Mouse (Mus musculus) cerebellum, postnatal 4 days (tissue): ENCODE data around the gene Mta2.
A peak's percentile ranks its signal among the peaks of the same experiment; 100 is the strongest.

Source experiments
- DNase-seq, 2 experiments: peaks; one replicate each; pipeline ENCODE4 v3.0.0; 2022; ENCODE audit warnings: low spot score in 2 of 2, mixed read lengths in 1 of 2

Gene Mta2

DNA sequence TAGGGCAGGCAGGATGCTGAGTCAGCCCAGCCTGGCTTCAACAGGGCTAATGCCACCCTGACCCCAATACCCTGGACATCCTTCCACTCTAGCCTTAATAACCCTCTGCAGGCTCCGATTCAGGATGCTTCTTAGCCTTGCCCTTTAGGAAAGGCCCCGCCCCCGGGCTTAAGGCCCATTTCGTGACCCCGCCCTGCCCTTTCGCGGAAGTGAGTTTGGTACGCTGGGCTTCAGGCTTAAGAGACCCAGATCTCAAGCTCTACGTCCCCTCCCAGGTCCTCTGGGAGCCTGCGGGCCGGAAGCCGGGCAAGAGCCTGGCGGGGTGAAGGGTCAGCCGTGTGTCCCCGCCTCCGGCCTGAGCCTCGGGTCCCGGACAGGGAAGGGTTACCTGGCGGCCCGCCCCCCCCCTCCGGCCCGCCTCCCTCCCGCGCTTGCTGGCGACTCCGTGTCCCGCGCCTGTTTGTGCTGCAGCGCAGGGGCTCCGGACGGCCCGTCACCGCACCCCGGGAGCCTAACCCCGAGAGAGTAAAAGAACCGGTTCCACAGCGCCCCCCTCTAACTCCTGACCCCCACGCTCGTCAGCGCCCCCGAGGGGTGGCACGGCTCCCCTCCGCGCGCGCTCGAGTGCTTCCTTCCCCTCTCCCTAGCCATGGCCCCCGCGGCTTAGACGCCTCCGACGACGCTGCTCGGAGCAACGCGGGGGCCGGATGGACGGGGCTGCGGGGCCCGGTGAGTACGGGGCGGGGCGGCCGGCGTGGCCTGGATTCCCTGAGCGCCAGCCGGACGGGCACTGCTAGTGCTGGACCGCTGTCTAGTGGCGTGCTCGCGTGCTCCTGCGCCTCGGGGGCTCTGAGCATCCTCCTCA lies 12.2 kb upstream of the Mta2 start, which contains the start of the genes Rom1 and Eml3:
Rom1 (minus strand) TSS at position 133 of the 865 bp plus-strand sequence.
Eml3 (plus strand) TSS at position 329 of the 865 bp plus-strand sequence.
- peak in 1 of 2 experiments; percentile 64 for DNase-seq

DNA sequence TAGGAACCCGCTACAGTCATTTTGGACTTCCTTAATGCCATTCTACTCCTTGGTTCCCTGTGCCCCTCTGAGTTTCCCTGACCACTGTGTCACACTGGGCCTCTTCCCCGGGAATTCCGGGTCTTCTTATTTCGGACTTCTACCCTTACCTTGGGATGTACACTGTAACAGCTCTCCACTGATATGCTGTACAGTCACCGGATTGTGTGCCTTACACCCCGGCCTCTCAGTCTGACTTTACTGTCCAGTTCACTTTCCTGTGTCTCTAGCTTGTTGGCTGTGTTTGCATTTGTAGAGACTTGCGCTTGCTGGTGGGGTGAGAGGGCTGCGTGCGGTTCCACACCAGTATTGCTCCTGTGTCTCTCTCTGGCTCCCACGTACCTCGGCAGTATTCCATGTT lies 11.6 kb upstream of the Mta2 start:
- DNase-seq, result no peak

DNA sequence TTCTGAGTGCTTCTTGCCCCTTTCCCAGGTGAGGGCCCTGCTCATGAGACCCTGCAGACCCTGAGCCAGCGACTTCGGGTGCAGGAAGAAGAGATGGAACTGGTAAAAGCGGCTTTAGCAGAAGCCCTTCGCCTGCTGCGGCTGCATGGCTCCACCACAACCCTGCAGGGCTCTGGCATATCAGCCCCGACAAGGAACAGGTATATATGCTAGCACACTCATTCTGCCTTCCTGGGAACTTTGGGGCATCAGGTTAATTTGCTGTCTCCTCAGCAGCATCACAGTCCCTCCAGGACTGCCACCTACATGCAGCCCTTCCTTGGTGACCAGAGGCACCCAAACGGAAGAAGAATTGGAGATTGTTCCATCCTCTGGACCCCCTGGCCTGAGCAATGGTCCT lies 10.9 kb upstream of the Mta2 start:
- DNase-seq, result no peak

DNA sequence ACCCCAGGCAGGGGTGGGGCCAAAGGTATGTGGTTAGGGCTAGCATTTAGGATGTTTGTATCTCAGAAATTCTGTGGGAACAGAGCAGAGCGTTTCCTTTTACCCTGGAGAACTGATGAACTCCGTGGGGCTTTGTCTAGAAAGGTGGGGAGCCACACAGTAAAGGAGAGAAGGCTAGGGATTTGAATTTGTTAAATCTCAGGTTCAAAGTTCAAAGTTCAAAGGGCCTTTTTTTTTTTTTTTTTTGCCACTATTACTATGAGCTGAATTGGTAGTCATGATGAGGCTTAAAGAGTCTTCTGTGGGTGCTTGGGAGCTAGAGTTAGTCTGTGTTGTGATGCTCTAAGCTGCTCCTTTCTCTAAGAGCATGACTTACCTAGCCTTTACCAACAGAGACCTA lies 4.9 kb upstream of the Mta2 start:
- DNase-seq, result no peak

DNA sequence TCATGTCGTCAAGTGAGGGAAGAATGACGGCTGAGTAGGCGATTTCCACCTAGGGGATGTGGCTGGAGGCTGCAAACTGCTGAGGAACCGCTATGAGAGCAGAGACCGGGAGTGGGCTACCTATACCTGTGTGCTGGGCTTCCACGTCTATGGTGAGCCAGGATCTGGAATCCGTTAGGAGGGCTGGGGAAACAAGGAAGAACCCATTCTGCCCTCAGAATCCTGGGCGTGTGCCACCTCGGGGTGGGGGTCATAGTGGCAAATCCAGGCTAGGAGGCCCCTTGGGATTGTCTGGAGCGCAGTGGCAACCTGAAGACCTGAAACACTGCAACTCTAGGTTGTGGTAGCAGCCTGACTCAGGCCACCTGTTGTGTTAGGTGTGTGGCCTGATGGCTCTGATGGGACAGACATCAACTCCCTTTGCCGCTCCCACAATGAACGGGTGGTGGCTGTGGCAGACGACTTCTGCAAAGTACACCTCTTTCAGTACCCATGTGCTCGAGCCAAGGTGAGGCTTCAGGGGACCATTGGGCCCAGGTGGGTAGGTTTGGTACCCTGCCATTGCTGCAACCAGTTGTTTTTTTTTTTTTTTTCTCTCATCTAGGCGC lies 1.0 kb upstream of the Mta2 start:
- no peak for DNase-seq

DNA sequence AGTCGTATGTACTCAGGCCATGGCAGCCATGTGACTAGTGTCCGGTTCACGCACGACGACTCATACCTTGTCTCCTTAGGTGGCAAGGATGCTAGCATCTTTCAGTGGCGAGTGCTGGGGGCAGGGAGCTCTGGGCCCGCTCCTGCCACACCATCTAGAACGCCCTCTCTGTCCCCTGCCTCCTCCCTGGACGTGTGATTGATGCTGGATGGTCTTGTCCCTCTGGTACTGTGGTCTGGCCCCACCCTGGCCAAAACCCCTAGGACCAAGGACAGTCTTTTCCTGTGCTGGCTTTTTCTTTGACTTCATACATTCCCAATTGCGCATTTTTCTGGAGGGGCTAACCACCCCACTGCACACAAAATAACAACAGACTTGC lies 550 bp upstream of the Mta2 start:
- DNase-seq, result no peak

DNA sequence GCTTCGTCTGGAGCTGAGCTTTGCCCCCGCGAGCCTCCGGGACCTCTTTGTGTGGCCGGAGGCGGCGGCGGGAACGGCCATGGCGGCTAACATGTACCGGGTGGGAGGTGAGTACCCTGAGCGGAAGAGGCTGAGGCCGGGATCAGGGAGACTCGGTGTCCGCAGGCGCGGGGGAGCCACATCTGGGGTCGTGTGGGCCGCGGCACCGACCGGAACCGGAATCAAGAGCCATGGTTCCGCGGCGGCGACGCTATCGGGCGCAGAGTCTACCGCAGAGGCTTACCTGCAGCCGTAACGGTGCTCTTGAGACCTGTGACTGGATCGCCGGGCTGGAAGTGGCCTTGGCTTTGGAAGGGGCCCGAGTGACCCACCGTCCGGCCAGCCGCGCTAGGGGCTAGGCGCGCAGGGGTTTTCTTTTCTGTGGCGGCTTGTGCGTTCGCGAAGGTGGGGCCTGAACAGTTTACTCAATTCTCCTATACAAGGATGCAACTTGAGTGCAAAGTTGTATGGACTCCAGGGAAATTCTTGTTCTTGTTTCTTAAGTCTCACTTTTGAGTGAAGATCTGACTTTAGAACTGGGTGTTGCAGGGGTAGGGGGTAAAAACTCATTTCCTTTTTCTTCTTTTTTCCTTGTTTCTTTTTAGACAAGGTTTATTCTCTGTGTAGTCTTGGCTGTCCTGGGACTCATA lies 745 bp downstream of the Mta2 start:
- DNase-seq, result peak in 1 of 2 experiments; percentile 42

DNA sequence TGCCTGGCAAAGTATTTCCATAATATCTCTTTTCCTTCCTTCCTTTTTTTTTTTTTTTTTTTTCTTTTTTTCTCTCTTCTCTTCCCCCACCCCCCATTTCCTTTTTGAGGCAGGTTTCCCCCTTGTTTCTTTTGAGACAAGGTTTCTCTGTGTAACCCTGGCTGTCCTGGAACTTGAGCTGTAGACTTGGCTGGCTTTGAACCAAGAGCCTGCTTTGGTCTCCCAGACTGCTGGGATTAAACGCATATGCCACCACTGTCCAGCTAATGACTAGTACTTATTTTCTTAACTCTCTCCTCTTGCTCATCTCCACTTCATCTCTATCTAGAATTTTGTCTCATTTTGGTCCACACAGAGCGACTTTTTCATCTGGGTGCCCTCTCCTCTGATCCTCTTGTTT lies 1.4 kb downstream of the Mta2 start:
- DNase-seq, result no peak

DNA sequence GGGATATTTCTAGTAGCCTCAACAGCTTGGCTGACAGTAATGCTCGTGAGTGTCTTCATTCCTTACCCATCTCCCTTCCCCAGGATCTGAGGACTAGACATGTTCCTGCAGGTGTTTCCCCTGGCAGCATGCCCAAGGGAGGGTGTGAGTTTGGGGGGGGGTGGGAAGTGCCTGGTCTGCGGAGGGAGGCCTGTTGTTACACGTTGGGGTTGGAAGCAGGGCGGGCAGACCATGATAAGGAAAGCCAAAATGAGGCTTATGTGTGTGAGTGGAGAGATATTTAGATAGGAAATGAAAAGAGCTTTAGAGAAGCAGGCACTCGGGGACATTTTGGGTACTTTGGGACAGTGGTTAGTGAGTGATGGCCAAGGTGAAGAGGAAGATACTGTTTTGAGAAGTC lies 2.4 kb downstream of the Mta2 start:
- DNase-seq, result no peak

DNA sequence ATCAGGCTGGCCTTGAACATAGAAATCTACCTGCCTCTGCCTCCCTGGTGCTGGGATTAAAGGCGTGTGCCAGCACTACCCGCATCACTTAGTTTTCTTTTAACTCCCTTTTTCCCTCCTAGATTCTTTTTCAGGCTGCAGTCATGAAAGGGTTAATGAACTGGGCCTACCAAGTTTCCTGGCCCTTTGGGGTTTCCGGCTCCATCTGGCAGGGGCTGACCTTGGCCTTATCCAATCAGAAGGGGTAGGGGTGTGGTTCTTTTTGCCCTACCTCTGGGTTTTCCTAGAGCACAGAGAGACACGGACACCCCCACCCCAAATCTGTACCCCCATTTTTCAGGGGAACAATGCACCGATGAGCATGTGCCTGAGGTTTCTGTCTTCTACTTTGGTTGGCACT lies 3.1 kb downstream of the Mta2 start:
- DNase-seq, result peak in 1 of 2 experiments; percentile 72

DNA sequence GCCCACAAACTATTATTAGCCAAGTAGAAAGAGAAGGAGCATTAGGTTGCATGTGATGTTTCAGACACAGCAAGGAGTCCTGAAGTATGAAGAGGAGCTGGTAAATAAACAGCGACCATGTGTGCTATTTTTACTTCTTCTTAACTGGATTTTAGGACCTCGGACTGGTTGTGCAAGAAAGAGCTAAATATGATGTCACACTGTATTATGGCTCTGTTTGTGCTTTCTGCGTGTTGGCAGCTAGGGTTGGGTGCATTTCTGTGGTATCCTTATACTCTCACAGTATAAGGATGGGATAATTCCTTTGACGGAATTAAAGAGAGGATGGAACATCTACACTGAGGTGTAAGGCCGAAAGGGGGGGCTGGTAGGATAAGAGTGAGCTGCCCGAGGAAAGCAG lies 3.6 kb downstream of the Mta2 start:
- DNase-seq, result no peak

DNA sequence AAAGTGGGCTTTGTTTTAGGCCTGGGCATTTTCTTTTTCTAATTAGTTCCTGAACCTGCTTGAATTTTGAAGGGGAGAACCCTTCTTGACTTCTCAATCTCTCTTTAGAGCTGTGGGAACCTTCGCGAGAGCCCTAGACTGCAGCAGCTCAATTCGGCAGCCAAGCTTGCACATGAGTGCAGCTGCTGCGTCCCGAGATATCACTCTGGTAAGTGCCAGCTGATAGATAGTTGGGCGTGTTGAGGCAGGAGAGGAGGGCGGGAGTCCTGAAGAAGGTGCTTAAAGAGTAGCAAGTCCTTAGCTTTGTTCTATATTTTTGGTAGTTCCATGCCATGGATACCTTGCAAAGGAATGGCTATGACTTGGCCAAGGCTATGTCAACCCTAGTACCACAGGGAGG lies 5.3 kb downstream of the Mta2 start:
- no peak for DNase-seq

DNA sequence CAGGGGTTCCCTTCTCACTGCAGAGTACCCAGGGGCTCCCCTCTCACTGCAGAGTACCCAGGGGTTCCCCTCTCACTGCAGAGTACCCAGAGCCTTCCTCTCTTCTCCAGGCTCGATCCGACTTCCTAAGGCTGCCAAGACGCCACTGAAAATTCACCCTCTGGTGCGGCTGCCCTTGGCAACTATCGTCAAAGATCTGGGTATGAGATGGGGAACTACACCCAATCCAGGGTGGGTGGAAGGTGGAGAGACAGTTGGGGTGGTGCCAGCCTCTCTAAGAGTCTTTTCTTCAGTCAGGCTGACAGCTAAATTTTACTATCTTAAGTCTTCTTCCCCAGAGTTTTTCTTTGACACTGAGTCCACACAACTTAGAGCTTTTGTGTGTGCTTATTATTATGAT lies 8.5 kb downstream of the Mta2 start:
- no peak for DNase-seq

DNA sequence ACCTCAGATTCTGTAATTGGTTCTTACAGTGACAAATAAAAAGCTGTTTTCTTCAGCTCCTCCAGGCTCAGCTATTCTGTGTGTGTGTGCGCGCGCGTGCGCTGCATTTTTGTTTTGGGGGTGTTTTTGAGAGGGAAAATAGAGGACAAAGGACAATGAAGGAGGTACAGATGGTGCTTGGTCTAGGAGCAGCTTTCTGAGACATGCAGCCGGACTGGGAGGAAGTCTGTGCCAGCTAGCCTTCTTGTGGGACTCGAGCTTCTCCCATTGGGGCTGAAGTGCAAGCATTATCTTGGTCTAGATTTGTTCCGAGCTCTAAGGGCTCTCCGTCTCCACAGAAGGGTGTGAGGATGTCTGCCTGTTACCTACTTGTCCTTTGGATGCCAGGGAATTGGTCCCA lies 10.6 kb downstream of the Mta2 start:
- DNase-seq, result no peak

DNA sequence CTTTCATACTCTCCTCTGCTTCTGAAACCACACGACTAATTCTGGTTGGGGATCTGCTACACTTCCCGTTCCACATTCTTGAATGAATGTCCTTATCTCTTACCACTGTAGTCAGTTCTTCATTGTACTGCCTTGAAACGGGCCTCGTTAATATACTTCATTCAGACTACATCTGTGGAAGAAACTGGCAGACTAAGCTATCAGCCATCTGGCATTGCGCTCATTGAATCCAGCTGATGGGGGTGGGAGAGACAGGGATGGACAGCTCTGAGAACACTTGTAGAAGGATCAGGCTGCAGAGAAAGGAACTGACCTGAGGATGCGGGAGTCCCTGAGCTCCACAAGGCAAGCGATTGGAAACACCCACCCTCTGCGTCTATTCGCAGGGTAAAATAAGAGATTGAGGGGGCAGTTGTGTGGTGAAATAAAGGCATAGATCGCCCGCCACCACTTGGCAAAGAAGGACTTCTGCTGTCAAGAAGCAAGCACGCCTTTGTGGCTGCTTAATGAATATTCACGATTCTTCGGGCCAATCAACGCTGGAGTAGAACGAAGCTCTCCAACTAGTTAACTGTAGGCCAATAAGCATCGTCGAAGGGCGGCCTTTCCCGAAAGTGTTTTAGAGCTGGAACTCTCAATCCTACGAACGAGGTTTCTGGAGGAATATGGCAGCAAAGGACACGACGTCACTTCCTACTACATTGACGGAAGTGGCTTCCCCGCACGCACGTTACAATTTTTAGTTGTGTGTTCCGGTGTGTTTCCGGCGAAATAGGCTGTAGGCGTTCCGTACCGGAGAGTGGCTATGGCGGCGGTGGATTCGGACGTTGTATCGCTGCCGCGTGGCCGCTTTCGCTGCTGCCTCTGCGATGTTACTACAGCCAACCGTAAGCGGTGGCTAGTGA lies 11.7 kb downstream of the Mta2 start, which contains the start of gene Tut1:
Tut1 (plus strand) TSS at position 713 of the 905 bp plus-strand sequence.
- DNase-seq, result peak; percentile 69 to 88

DNA sequence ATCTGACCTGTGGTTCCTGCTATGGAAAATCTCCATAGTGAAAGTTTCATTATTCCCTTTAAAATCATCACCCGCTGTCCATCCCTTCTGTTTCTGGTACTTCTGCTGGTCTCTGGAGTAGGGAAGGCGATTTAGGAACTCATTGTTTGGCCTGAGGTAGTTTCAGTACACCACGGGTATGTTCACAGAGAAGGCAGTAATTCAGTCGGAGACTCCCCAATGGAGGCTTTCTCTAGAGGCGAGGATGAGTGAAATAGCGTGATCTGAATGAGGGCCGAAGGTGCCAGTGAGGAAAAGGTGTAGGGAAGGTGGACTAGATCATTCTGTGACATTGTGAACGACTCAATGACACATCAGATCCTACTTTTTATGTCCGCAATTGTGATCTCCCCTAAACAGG lies 12.5 kb downstream of the Mta2 start:
- DNase-seq, result no peak

DNA sequence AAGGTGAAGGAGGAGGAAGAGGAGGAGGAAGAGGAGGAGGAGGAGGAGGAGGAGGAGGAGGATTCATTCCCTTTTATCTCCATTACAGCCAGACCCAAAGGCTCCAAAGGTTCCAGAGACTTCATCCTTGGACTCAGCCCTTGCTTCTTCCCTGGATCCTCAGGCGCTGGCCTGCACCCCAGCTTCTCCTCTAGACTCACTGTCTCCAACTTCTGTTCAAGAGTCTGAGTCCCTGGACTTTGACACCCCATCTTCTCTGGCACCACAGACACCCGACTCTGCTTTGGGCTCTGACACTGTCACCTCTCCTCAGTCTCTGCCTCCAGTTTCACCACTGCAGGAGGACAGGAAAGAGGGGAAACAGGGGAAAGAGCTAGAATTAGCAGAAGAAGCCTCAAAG lies 20.6 kb downstream of the Mta2 start:
- DNase-seq, result no peak

DNA sequence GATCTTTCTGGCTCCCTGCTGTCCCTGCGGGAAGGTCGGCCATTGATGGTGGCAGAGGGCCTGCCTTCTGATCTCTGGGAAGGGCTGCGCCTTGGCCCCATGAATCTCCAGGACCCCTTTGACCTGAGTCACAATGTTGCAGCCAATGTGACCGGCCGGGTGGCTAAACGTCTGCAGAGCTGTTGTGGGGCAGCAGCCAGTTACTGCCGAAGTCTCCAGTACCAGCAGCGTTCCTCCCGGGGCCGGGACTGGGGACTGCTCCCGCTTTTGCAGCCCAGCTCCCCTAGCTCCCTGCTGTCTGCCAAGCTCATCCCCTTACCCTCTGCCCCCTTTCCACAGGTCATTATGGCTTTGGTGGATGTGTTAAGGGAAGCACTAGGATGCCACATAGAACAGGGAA lies 23.4 kb downstream of the Mta2 start:
- DNase-seq, result no peak

DNA sequence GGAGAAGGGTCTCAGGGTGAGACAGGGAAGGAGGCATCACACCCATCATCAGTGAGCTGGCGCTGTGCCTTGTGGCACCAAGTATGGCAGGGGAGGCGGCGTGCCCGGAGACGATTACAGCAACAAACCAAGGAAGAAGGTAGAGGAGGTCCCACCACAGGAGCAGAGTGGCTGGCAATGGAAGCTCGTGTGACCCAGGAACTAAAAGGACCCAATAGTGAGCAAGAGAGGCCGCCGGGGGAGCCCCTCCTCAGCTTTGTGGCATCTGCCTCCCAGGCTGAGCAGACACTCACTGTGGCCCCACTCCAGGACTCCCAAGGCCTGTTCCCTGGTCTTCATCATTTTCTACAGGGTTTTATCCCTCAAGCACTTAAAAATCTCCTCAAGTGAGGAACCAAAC lies 24.1 kb downstream of the Mta2 start:
- DNase-seq, result no peak

DNA sequence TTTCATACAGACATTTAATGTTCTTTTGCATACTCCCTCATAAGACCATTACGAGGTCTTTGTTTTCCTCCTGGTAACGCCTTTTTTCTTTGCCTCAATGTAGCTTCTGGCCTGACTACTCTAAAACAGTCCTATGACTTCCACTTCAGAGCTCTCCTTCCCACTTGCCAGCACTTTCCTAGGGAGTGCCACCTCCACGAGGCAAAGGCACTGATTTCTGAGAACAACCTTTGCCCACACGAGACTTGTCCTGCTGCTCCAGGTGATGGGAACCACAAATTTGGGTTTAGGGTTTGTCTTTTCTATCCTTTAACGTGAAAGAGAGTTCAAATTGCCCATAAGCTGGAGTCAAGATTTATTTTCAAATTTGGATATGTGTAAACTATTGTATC lies 24.5 kb downstream of the Mta2 start:
- DNase-seq, result no peak

DNA sequence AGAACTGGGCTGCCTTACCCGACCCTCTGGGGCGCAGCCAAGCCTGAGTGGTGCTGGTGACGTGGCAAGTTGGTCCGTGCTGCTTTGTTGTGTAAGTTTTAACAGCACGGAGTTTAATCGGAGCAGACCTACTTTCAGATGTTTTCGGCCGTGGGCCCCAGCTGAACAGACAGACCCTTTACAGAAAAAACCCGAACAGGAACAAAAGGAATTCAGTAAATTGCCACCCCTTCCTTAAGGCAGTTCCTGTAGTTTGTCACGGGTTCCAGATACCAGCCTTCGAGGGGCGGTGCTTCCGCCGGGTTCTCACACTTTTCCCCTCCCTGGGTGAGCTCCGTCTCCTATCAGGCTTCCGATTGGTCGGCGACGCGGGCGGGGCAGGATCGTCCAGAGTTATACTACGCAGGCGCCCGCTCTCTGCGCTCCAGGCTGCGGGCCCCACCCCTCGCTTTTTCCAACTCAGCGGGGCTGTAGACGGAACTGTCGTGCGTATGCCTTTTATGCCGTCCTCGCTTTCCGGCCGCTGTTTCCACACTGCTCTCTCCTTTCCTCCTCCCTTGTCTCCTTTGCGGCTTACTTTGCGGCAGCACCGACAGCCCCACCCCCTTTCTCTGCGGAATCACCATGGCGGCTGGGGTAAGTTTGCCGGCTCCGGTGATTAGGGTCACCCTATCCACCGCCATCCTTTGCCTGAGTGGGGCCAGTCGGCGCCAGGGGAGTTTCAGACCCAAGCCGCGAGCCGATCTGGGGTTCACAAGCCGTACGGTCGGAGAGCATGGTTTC lies 25.1 kb downstream of the Mta2 start, which contains the start of gene Eef1g:
Eef1g (plus strand) TSS at position 452 of the 783 bp plus-strand sequence.
- DNase-seq, result peak; percentile 91 to 97
